Mouse (Mus musculus) thymus, postnatal 4 days (tissue): ENCODE measurements around the gene 0610037L13Rik.

Experiments
- DNase-seq: peaks from one replicate; pipeline ENCODE4 v3.0.0; 2021

The 0610037L13Rik gene

DNA sequence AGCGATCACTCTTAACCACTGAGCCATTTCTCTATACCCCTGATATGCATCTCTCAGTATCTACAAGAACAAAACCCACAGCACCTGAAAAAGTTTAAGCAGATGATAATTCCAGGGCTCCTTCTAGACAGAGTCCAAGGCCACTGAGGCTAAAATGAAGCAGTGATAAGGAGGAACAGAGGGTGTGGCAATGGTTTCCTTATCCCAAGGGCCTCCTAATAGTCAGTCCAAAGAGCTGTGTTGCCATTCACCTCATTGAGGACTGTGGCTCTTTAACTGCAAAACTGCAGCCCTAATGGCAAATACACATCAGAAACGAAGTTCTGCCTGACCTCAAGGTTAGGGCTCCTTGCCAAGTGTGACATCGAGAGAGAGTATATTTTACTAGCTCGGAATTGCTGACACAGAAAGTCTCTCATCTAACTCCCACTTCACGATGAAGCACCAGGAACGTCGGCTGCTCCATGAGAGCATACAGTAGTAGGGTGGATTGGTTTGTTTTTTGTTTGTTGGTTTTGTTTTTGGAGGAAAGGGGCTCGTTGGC, 31.6 kb downstream of the 0610037L13Rik start:
- no peak for DNase-seq

DNA sequence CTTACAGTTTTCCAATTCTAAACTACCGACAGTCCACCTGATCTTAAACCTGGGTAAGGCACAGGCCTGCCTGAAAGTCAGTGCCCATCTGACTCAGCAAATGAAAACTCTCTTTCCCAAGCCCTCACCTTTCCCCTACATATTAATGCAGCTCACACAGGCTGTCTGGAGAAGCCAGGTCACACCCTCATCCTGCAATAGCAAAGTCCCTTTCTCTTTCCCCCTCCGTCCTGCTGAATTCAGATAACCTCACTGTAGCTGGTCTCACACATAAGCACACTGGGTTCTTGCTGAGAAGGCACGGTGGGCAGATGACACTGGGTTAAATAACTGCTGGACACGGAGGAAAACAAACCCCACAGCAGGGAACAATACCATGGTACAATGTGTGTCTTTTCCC, 32.3 kb downstream of the 0610037L13Rik start:
- no peak for DNase-seq

DNA sequence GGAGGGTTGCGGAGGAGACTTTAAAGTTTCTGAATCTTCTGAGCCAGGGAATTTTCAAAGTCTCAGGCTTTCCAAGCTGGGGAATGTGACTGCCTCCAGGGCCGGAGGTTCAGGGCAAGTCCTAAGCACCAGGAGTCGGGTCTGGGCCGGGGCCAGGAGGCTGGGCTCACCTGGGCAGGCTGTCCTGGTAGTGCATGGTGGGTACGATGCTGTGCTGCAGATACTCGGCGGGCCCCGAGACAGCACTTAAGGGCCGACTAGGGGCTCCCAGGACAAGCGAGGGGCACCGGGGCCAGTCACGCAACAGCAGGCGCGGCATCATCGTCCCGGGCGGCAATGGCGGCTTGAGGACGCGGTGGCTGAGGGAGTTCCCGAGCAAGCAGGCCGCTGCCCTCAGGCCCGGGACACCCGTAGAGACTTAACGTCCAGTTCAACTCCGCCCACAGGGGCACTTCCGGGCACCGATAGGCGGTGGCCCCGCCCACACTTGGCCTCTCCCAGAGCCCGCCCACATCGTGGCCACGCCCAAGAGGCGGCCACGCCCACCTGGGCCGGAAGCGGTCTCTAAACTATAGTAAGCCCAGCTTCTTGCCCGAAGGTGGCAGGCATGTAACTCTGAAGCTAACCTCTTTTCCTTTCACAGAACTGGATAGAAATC, 33.7 kb downstream of the 0610037L13Rik start, which contains the start of gene Cpt2:
Gene Cpt2, minus strand, starts transcription at position 466 of the 658 bp plus-strand sequence.
- DNase-seq, result peak; percentile 96

DNA sequence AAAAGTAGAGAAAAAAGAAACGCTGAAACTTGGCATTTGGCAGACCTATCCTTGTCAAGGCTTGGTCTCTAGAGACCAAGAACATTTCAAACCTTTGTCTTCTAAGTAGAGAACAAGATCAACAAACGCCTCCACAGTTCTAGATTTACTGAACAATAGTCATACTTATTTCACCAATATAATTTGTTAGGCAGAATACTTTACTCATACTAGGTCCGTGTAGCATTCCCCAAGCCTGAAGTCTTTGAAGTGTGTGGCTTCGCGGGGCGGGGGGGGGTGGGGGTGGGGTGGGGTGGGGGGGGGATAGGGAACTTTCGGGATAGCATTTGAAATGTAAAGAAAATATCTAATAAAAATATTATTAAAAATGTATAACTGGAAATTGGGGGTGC, 34.2 kb downstream of the 0610037L13Rik start:
- DNase-seq, result no peak

DNA sequence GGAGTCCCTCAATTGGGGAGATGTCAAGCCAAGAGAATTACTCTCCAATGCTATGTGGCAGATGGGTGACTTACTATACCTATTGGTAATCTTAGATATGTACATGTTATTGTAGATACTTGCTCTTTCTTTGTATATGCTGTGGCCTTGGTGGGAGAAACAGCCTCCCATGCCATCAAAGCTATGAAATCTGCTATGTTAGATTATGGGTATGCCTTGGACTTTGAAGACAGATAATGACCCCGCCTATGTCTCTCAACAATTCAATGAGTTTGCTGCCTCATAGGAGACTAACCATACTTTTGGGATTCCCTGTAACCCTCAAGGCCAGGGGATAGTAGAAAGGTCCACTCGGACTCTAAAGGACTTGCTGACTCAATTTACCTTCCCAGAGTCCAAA, 38.7 kb downstream of the 0610037L13Rik start:
- no peak for DNase-seq

GRCm38 (mm10) chr4:107928726-107929125, 39.1 kb downstream of the 0610037L13Rik start:
- DNase-seq, result no peak

- no peak for DNase-seq
Measured at GRCm38 (mm10) chr4:107931453-107931852, 41.8 kb downstream of the 0610037L13Rik start.

GRCm38 (mm10) chr4:107933239-107933638, 43.6 kb downstream of the 0610037L13Rik start:
- DNase-seq, result no peak

- no peak for DNase-seq
Measured at GRCm38 (mm10) chr4:107935254-107935653, 45.6 kb downstream of the 0610037L13Rik start.

DNA sequence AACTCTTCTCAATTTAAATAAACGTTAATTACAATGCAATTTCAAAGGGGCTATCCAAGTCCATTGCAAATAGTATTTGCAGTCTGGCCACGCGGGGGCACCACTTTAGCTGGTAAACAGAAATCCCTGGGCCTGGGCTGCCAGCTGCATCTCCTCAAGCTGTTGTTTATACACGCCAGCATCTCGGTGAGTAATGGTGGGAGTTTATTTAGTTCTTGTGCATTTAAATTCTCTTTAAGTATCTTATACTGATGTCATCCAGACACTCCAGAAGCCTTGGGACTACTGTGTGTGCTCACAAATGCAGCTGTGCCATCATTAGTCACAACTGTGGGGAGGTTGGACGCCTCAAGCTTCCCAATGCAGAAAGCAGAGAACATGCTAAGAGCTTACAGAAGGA, 47.7 kb downstream of the 0610037L13Rik start:
- DNase-seq, result peak; percentile 83

- DNase-seq, result no peak
Measured at GRCm38 (mm10) chr4:107938124-107938523, 48.5 kb downstream of the 0610037L13Rik start.

- DNase-seq, result no peak
Measured at GRCm38 (mm10) chr4:107942741-107943140, 53.1 kb downstream of the 0610037L13Rik start.

- DNase-seq, result no peak
Measured at GRCm38 (mm10) chr4:107944141-107944540, 54.5 kb downstream of the 0610037L13Rik start.
